Mouse (Mus musculus) forebrain, embryonic 11.5 days (tissue): ENCODE results near the gene Hcfc2. TPM values are rescaled to one million over a fixed set of nuclear protein-coding genes. Genes with fewer than 3 reads are reported as not detected.
A peak's percentile ranks its signal among the peaks of the same experiment; 100 is the strongest.

Experiments used
- ATAC-seq: fragments of 200-750 bp; cut with Nextera tagmentation; replicated peaks from 2 replicates; pipeline ENCODE4 v1.8.0; 2017; ENCODE audit warnings: moderate TSS enrichment; ENCODE audit not compliant: low FRiP score
- DNase-seq: peaks from one replicate; pipeline ENCODE4 v3.0.0-alpha.2; 2017; ENCODE audit warnings: low spot score
- H3K27ac ChIP-seq: fragments of 300-500 bp; sonication (generic); 2 replicates; pipeline ENCODE4 v1.5.1; 2014; ENCODE audit warnings: low read depth, low read length
- H3K27me3 ChIP-seq: fragments of 300-500 bp; sonication (generic); 2 replicates; pipeline ENCODE4 v1.6.1; 2014; ENCODE audit warnings: mild to moderate bottlenecking, low read length, mixed read lengths; ENCODE audit not compliant: control insufficient read depth, insufficient read depth
- H3K36me3 ChIP-seq: fragments of 300-500 bp; sonication (generic); 2 replicates; pipeline ENCODE4 v1.6.1; 2014; ENCODE audit warnings: mild to moderate bottlenecking, low read length, moderate library complexity, mixed read lengths; ENCODE audit not compliant: control insufficient read depth, insufficient read depth
- H3K4me1 ChIP-seq: fragments of 300-500 bp; sonication (generic); replicated peaks from 2 replicates; pipeline ENCODE4 v1.6.1; 2014; ENCODE audit warnings: low read length, mixed read lengths; ENCODE audit not compliant: control insufficient read depth, insufficient read depth
- H3K4me2 ChIP-seq: fragments of 300-500 bp; sonication (generic); 2 replicates; pipeline ENCODE4 v1.6.1; 2014; ENCODE audit warnings: low read depth, mild to moderate bottlenecking, low read length, moderate library complexity, mixed read lengths; ENCODE audit not compliant: severe bottlenecking
- H3K4me3 ChIP-seq: fragments of 300-500 bp; sonication (generic); 2 replicates; pipeline ENCODE4 v1.5.1; 2014; ENCODE audit warnings: low read depth, low read length
- H3K9ac ChIP-seq: fragments of 300-500 bp; sonication (generic); 2 replicates; pipeline ENCODE4 v1.6.1; 2014; ENCODE audit warnings: low read length
- H3K9me3 ChIP-seq: fragments of 300-500 bp; sonication (generic); 2 replicates; pipeline ENCODE4 v1.6.1; 2016; ENCODE audit warnings: low read length, mixed read lengths; ENCODE audit not compliant: control insufficient read depth
- WGBS: fragments of 180-500 bp; shearing (Covaris S2); extraction: QIAGEN DNeasy Blood & Tissue Kit; methylation state at CpG from one replicate; pipeline ENCODE4 v1.1.7; 2014; 5-methylcytosine and 5-hydroxymethylcytosine counted together
- polyA plus RNA-seq: library from polyadenylated mRNA; unstranded; fragments of >200 nt; fragmentation: Nextera tagmentation; extraction: Ambion mirVana; gene quantifications from 2 replicates; pipeline ENCODE4 v1.2.1, GENCODE M21; 2014

The Hcfc2 gene
- polyA plus RNA-seq, 1 experiment from 2014 or later = 28.9 TPM

GRCm38 (mm10) chr10:82758368-82758767 lies 62.4 kb downstream of the Hcfc2 start:
- Histone ChIP-seq H3K9me3 (no peaks in the 10 kb centered on the region), H3K36me3 (peaks cover 26% of the 10 kb centered on the region), H3K27ac (no peak overlapping the region), H3K4me2 (no peak overlapping the region), H3K9ac (no peak overlapping the region), H3K4me1 (peaks cover 15% of the 10 kb centered on the region), H3K27me3 (no peaks in the 10 kb centered on the region), H3K4me3 (no peak overlapping the region)
- no peak for ATAC-seq
- 94% methylated on average over 6 of the region's 6 CpGs for WGBS
- DNase-seq = no peak

- ATAC-seq (no peak), DNase-seq (no peak)
- H3K4me3 ChIP-seq = no peak overlapping the region
- peaks cover 26% of the 10 kb centered on the region for H3K36me3 ChIP-seq
- H3K4me1 ChIP-seq = peaks cover 15% of the 10 kb centered on the region
- 97% methylated on average over 3 of the region's 3 CpGs for whole genome bisulfite sequencing
- H3K9me3 ChIP-seq = no peaks in the 10 kb centered on the region
- H3K4me2 ChIP-seq = no peak overlapping the region
- no peak overlapping the region for H3K27ac ChIP-seq
- H3K27me3 ChIP-seq = no peaks in the 10 kb centered on the region
- H3K9ac ChIP-seq = no peak overlapping the region
Measured at GRCm38 (mm10) chr10:82758878-82759277, 62.9 kb downstream of the Hcfc2 start.

- WGBS = 94% methylated on average over 5 of the region's 5 CpGs
- no peak overlapping the region for H3K4me2 ChIP-seq
- no peak overlapping the region for H3K9ac ChIP-seq
Measured at GRCm38 (mm10) chr10:82759706-82760105, 63.7 kb downstream of the Hcfc2 start.

GRCm38 (mm10) chr10:82761037-82761811 lies 65.3 kb downstream of the Hcfc2 start:
- ATAC-seq = no peak
- no peak overlapping the region for H3K4me2 ChIP-seq
- H3K4me3 ChIP-seq = no peak overlapping the region
- WGBS = 90% methylated on average over 9 of the region's 9 CpGs
- peaks cover 11% of the 10 kb centered on the region for H3K36me3 ChIP-seq
- no peak overlapping the region for H3K9ac ChIP-seq
- no peak for DNase-seq
- H3K4me1 ChIP-seq = peaks cover 18% of the 10 kb centered on the region
- H3K9me3 ChIP-seq = no peaks in the 10 kb centered on the region
- no peaks in the 10 kb centered on the region for H3K27me3 ChIP-seq
- no peak overlapping the region for H3K27ac ChIP-seq

More at GRCm38 (mm10) chr10:82759706-82760105, 63.7 kb downstream of the Hcfc2 start:
- ATAC-seq (no peak), DNase-seq (no peak)
- Histone ChIP-seq H3K4me1 (peaks cover 18% of the 10 kb centered on the region), H3K27ac (no peak overlapping the region), H3K9me3 (no peaks in the 10 kb centered on the region), H3K4me3 (no peak overlapping the region), H3K36me3 (peaks cover 23% of the 10 kb centered on the region), H3K27me3 (no peaks in the 10 kb centered on the region)

- no peak for ATAC-seq
- Histone ChIP-seq H3K4me3 (peak overlapping the region; percentile 98), H3K36me3 (no peaks in the 10 kb centered on the region; the same call in 1 of the 2 replicates), H3K27ac (peak overlapping the region; percentile 99), H3K27me3 (no peaks in the 10 kb centered on the region), H3K4me1 (peaks cover 14% of the 10 kb centered on the region; the same call in 1 of the 2 replicates), H3K9me3 (no peaks in the 10 kb centered on the region), H3K4me2 (peak overlapping the region; percentile 68), H3K9ac (peak overlapping the region; percentile 99)
- DNase-seq = peak; percentile 79
- WGBS = under 1% methylated on average over 31 of the region's 48 CpGs
Measured at GRCm38 (mm10) chr10:82762756-82763681, 67.1 kb downstream of the Hcfc2 start.

- peak within 1 kb of the TSS; percentile 99 for H3K9ac ChIP-seq
- H3K4me1 ChIP-seq = peaks cover 14% of the 10 kb centered on the region; the same call in 1 of the 2 replicates
- peak; percentile 97 for ATAC-seq
- no peaks in the 10 kb centered on the region for H3K9me3 ChIP-seq
- peak within 1 kb of the TSS; percentile 98 for H3K4me3 ChIP-seq
- H3K4me2 ChIP-seq = peak within 1 kb of the TSS; percentile 68
- under 1% methylated on average over 55 of the region's 68 CpGs for WGBS
- no peaks in the 10 kb centered on the region; the same call in 1 of the 2 replicates for H3K36me3 ChIP-seq
- peak within 1 kb of the TSS; percentile 99 for H3K27ac ChIP-seq
- DNase-seq = peak; percentile 99
- H3K27me3 ChIP-seq = no peaks in the 10 kb centered on the region
Measured at GRCm38 (mm10) chr10:82763840-82764631, 68.1 kb downstream of the Hcfc2 start, which contains the start of gene Nfyb. Nfyb (minus strand) TSS chr10:82764144.

- Histone ChIP-seq H3K27ac (no peak overlapping the region), H3K36me3 (no peaks in the 10 kb centered on the region), H3K4me2 (no peak overlapping the region), H3K4me3 (no peak overlapping the region), H3K9ac (no peak overlapping the region), H3K4me1 (0 out of 2 replicates have a peak, but pooled peaks cover 3% of the 10 kb centered on the region), H3K27me3 (no peaks in the 10 kb centered on the region), H3K9me3 (no peaks in the 10 kb centered on the region)
- DNase-seq (no peak), ATAC-seq (no peak)
- WGBS = 26% methylated on average over 9 of the region's 9 CpGs
Measured at GRCm38 (mm10) chr10:82768901-82769300, 72.9 kb downstream of the Hcfc2 start.

GRCm38 (mm10) chr10:82770713-82771112 lies 74.8 kb downstream of the Hcfc2 start:
- DNase-seq = no peak
- WGBS = 85% methylated on average over 2 of the region's 2 CpGs
- Histone ChIP-seq H3K4me1 (no peaks in the 10 kb centered on the region), H3K9ac (no peak overlapping the region), H3K36me3 (no peaks in the 10 kb centered on the region), H3K9me3 (no peaks in the 10 kb centered on the region), H3K27ac (no peak overlapping the region), H3K4me2 (no peak overlapping the region), H3K27me3 (no peaks in the 10 kb centered on the region), H3K4me3 (no peak overlapping the region)
- ATAC-seq = no peak
